Mouse (Mus musculus) adrenal gland, adult 18-20 months (tissue): Measurements from ENCODE around the gene Parvb. TPM values are rescaled to one million over a fixed set of nuclear protein-coding genes. Genes with fewer than 3 reads are reported as not detected.
A peak's percentile ranks its signal among the peaks of the same experiment; 100 is the strongest.

Experiments used
- DNase-seq, 2 experiments: peaks; one replicate each; pipeline ENCODE4 v3.0.0; 2021 to 2022; ENCODE audit warnings: low spot score in 2 of 2
- total RNA-seq, 2 experiments: library from RNA; stranded (reverse); gene quantifications; 1 replicate in 1 of 2; 2 replicates in 1 of 2; pipeline ENCODE4 v1.2.3; 2021

Gene Parvb
- total RNA-seq, 2 experiments from 2014 or later, result 15.6 to 24.9 TPM

- DNase-seq, result no peak
These were observed 15.3 kb upstream of the Parvb start for GRCm38 (mm10) chr15:84216461-84217084.

GRCm38 (mm10) chr15:84217969-84218782 is 13.7 kb upstream of the Parvb start:
- no peak for DNase-seq

GRCm38 (mm10) chr15:84218783-84219271 is 13.0 kb upstream of the Parvb start:
- no peak for DNase-seq

GRCm38 (mm10) chr15:84221539-84221938 is 10.3 kb upstream of the Parvb start:
- no peak for DNase-seq

GRCm38 (mm10) chr15:84223423-84223822 is 8.4 kb upstream of the Parvb start:
- DNase-seq, result no peak

- no peak for DNase-seq
These were observed 7.1 kb upstream of the Parvb start for GRCm38 (mm10) chr15:84224779-84225178.

GRCm38 (mm10) chr15:84226918-84227317 is 4.9 kb upstream of the Parvb start:
- DNase-seq, result no peak

- no peak for DNase-seq
These were observed 1.2 kb upstream of the Parvb start for GRCm38 (mm10) chr15:84230661-84231060.

GRCm38 (mm10) chr15:84231113-84231712 is 630 bp upstream of the Parvb start:
- no peak for DNase-seq

GRCm38 (mm10) chr15:84232609-84233008 is 766 bp downstream of the Parvb start:
- no peak for DNase-seq

- DNase-seq, result no peak
These were observed 3.1 kb downstream of the Parvb start for GRCm38 (mm10) chr15:84234794-84235581.

GRCm38 (mm10) chr15:84235646-84236045 is 3.8 kb downstream of the Parvb start:
- DNase-seq, result no peak

GRCm38 (mm10) chr15:84238552-84238951 is 6.7 kb downstream of the Parvb start:
- no peak for DNase-seq

GRCm38 (mm10) chr15:84238991-84239401 is 7.2 kb downstream of the Parvb start:
- DNase-seq, result no peak

GRCm38 (mm10) chr15:84241520-84241919 is 9.7 kb downstream of the Parvb start:
- DNase-seq, result no peak

- no peak for DNase-seq
These were observed 13.3 kb downstream of the Parvb start for GRCm38 (mm10) chr15:84245104-84245503.

- no peak for DNase-seq
These were observed 14.4 kb downstream of the Parvb start for GRCm38 (mm10) chr15:84246195-84246594.

GRCm38 (mm10) chr15:84247309-84247708 is 15.5 kb downstream of the Parvb start:
- DNase-seq, result no peak

- DNase-seq, result peak in 1 of 2 experiments; percentile 56
These were observed 19.4 kb downstream of the Parvb start for GRCm38 (mm10) chr15:84251227-84251626.

- no peak for DNase-seq
These were observed 20.8 kb downstream of the Parvb start for GRCm38 (mm10) chr15:84252645-84253044.

- no peak for DNase-seq
These were observed 21.9 kb downstream of the Parvb start for GRCm38 (mm10) chr15:84253757-84254156.
